Mouse (Mus musculus) cerebellum, adult 2 months (tissue): ENCODE data around the gene Morn1. TPM values are rescaled to one million over a fixed set of nuclear protein-coding genes. Genes with fewer than 3 reads are reported as not detected.

Source experiments
- DNase-seq, 2 experiments: peaks; one replicate each; pipeline ENCODE4 v3.0.0; 2021
- H3K27ac ChIP-seq: fragments of 200-500 bp; 2 replicates; pipeline ENCODE4 v1.5.1; 2012; ENCODE audit warnings: low read length, control low read depth, inconsistent platforms; ENCODE audit not compliant: insufficient read depth
- H3K27me3 ChIP-seq: fragments of 200-500 bp; 2 replicates; pipeline ENCODE4 v1.6.1; 2012; ENCODE audit warnings: inconsistent platforms, mild to moderate bottlenecking, low read length, moderate library complexity; ENCODE audit not compliant: control insufficient read depth, insufficient read depth
- H3K4me1 ChIP-seq: fragments of 200-500 bp; 2 replicates; pipeline ENCODE4 v1.6.1; 2011; ENCODE audit warnings: low read length; ENCODE audit not compliant: control insufficient read depth, insufficient read depth
- H3K4me3 ChIP-seq: fragments of 200-500 bp; replicated peaks from 2 replicates; pipeline ENCODE3; 2011; ENCODE audit warnings: mild to moderate bottlenecking, low read depth, low read length, control low read depth; ENCODE audit not compliant: insufficient read depth
- CTCF ChIP-seq: fragments of 200-500 bp; IDR thresholded peaks from 2 replicates; pipeline ENCODE4 v1.5.1; 2011; ENCODE audit warnings: low read depth, mild to moderate bottlenecking, control low read depth, low read length, moderate library complexity, borderline replicate concordance; ENCODE audit not compliant: insufficient read depth
- POLR2A ChIP-seq: fragments of 200-500 bp; IDR thresholded peaks from 2 replicates; pipeline ENCODE4 v1.6.1; 2011; ENCODE audit warnings: low read length, control low read depth, borderline replicate concordance; ENCODE audit not compliant: insufficient read depth
- WGBS: fragments of 180-500 bp; shearing (Covaris S2); methylation state at CpG from one replicate; pipeline ENCODE4 v1.1.7; 2018; 5-methylcytosine and 5-hydroxymethylcytosine counted together
- polyA plus RNA-seq: library from polyadenylated mRNA; depleted of rRNA; stranded (reverse); fragments of >200 nt; gene quantifications from 2 replicates; pipeline ENCODE4 v1.2.3, GENCODE M21; 2012; rRNA removed

Gene Morn1
- polyA plus RNA-seq, 1 experiment, result 15.6 TPM

GRCm38 (mm10) chr4:155185845-155186244 is 99.5 kb downstream of the Morn1 start:
- DNase-seq, result no peak
- Histone ChIP-seq H3K4me3 (no peak overlapping the region), H3K27ac (no peak overlapping the region), H3K4me1 (peaks cover 71% of the 10 kb centered on the region), H3K27me3 (no peaks in the 10 kb centered on the region)
- no peak for TF ChIP-seq CTCF
- no peak for TF ChIP-seq POLR2A
- 51% methylated on average over 9 of the region's 9 CpGs for WGBS

- H3K4me1 ChIP-seq, result peaks cover 80% of the 10 kb centered on the region
- WGBS, result 20% methylated on average over 3 of the region's 3 CpGs
Measured at GRCm38 (mm10) chr4:155187192-155187674, 100.9 kb downstream of the Morn1 start.

GRCm38 (mm10) chr4:155188341-155188740 is 102.0 kb downstream of the Morn1 start:
- no peak for DNase-seq
- TF ChIP-seq POLR2A (no peak), CTCF (no peak)
- Histone ChIP-seq H3K4me1 (peaks cover 80% of the 10 kb centered on the region), H3K27ac (no peak overlapping the region; the same call in 1 of the 2 replicates), H3K4me3 (no peak overlapping the region), H3K27me3 (no peaks in the 10 kb centered on the region)
- 10% methylated on average over 8 of the region's 8 CpGs for WGBS

More at GRCm38 (mm10) chr4:155187192-155187674, 100.9 kb downstream of the Morn1 start:
- H3K27ac ChIP-seq, result no peak overlapping the region
- TF ChIP-seq POLR2A, result no peak
- no peak for TF ChIP-seq CTCF
- DNase-seq, result no peak
- no peak overlapping the region for H3K4me3 ChIP-seq
- no peaks in the 10 kb centered on the region for H3K27me3 ChIP-seq

- Histone ChIP-seq H3K27me3 (no peaks in the 10 kb centered on the region), H3K27ac (no peak overlapping the region; the same call in 1 of the 2 replicates), H3K4me1 (peaks cover 83% of the 10 kb centered on the region), H3K4me3 (no peak overlapping the region)
- DNase-seq, result no peak
- TF ChIP-seq CTCF, result no peak
- TF ChIP-seq POLR2A, result no peak
Measured at GRCm38 (mm10) chr4:155188803-155189202, 102.4 kb downstream of the Morn1 start.

- no peak overlapping the region for H3K4me3 ChIP-seq
- no peaks in the 10 kb centered on the region for H3K27me3 ChIP-seq
- DNase-seq, result peak in 1 of 2 experiments; percentile 54
- WGBS, result 0% methylated on average over 4 of the region's 4 CpGs
- TF ChIP-seq CTCF, result peak; percentile 35; the same call in 1 of the 2 replicates
- TF ChIP-seq POLR2A, result no peak
- no peak overlapping the region for H3K27ac ChIP-seq
- H3K4me1 ChIP-seq, result peaks cover 77% of the 10 kb centered on the region
Measured at GRCm38 (mm10) chr4:155189711-155190139, 103.3 kb downstream of the Morn1 start.

- 12% methylated on average over 7 of the region's 7 CpGs for WGBS
- no peak for DNase-seq
- no peak overlapping the region for H3K4me3 ChIP-seq
- H3K4me1 ChIP-seq, result peaks cover 75% of the 10 kb centered on the region
- TF ChIP-seq POLR2A, result no peak
- TF ChIP-seq CTCF, result no peak
- H3K27ac ChIP-seq, result 0 out of 2 replicates have a peak overlapping the region, but pooled peaks have one; percentile 26
- H3K27me3 ChIP-seq, result no peaks in the 10 kb centered on the region
Measured at GRCm38 (mm10) chr4:155190275-155190674, 103.9 kb downstream of the Morn1 start.

Other genes with a start within 250 kb of the Morn1 start
- gene Ttc34, start 249.1 kb upstream of the Morn1 start, polyA plus RNA-seq, result 1.5 and 2.6 TPM in 2 replicates
- 2.7 and 3.3 TPM in 2 replicates for gene Mmel1, start 217.0 kb upstream of the Morn1 start, polyA plus RNA-seq
- gene Fam213b, start 187.4 kb upstream of the Morn1 start, polyA plus RNA-seq, result 171 and 180 TPM in 2 replicates
- gene Tnfrsf14, start 158.0 kb upstream of the Morn1 start, polyA plus RNA-seq, result 0.80 and 1.3 TPM in 2 replicates
- 4.6 and 4.8 TPM in 2 replicates for gene Hes5, start 125.7 kb upstream of the Morn1 start, polyA plus RNA-seq
- 84.6 and 85.5 TPM in 2 replicates for gene Pank4, start 122.5 kb upstream of the Morn1 start, polyA plus RNA-seq
- 149 and 180 TPM in 2 replicates for gene Plch2, start 29.8 kb upstream of the Morn1 start, polyA plus RNA-seq
- 32.0 and 38.1 TPM in 2 replicates for gene Pex10, start 19.6 kb upstream of the Morn1 start, polyA plus RNA-seq
- 102 and 104 TPM in 2 replicates for gene Rer1, start 195 bp upstream of the Morn1 start, polyA plus RNA-seq
- 87.2 and 106 TPM in 2 replicates for gene Ski, start 136.0 kb downstream of the Morn1 start, polyA plus RNA-seq
- gene Faap20, start 163.2 kb downstream of the Morn1 start, polyA plus RNA-seq, result 94.5 and 109 TPM in 2 replicates